Mouse (Mus musculus): Measurements from ENCODE around the gene Vti1a.

DNA sequence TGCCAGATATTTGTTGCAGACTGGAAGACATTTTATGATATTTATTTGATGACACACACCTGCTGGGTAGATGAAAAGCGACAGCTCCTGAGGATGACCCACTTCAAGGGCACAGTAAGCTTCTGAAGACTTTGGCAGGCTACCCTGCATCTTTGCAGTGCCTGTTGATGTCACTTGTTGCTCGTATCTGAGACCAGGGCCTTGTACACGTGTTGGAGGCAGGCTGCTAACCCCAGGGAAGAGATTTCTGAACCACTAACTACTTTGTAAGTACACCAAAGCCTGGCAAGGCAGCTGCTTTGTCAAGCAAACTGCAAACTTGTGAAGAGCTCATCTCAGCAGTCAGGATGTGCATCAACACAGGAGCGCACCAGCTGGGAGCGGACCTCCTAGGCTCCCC is 225.5 kb downstream of the Vti1a start:
- TF ChIP-seq CTCF (IDR thresholded peaks at IDR 0.05; ENCODE audit: borderline replicate concordance, extremely low read depth, insufficient read depth, insufficient read length) (no peak), POLR2A (IDR thresholded peaks at IDR 0.05; ENCODE audit: borderline replicate concordance, extremely low read depth, insufficient read depth, insufficient read length, poor library complexity, severe bottlenecking) (no peak)
